Mouse (Mus musculus) neural tube, embryonic 10.5 days (tissue): ENCODE data around the gene Trappc6a.
"Not testable (repeated sequence)": the region's sequence is repeated elsewhere in the genome, so short reads cannot be mapped to it uniquely, and the experiment has no call there.

Experiments used
- DNase-seq: peaks from one replicate; pipeline ENCODE4 v3.0.0-alpha.2; 2017; ENCODE audit warnings: low spot score; ENCODE audit errors: extremely low spot score

The Trappc6a gene

DNA sequence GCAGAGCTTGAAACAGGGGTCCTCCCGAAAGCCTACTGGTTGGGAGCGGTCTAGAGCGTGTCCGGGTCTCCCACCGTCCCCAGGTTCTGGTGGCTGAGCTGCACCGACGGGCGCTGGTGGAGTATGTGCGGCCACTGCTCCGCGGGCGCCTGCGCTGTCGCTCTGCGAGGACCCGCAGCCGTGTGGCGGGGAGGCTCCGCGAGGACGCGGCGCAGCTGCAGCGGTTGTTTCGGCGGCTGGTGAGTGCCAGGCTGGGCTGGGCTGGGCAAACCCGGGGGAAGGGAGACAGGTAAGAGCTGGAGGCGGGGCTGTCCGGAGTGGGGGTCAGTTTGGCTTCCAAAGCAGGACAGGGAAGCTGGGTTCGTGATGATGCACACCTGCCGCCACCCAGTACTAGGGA, 18.7 kb upstream of the Trappc6a start:
- no peak for DNase-seq

DNA sequence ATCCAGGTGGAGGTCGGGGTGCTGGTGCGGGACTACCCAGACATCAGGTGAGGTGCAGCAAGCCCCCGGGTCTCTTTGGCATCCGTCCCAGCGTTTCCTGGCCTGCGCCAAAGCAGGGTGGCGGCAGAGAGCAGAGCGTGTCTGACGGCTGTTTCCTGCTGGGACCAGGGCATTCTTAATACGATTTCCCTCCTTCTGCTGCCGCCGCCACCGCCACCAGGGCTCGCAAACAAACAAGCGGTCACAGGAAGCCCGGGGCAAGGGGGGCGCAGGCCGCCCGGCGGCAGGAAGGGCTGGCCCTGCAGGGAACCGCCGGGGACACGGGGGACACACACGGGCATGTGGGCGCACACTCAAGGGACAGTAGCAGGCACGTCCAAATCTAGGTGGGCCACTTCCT, 16.5 kb upstream of the Trappc6a start:
- DNase-seq: peak; percentile 40

- no peak for DNase-seq
Measured at GRCm38 (mm10) chr7:19494751-19495474, 13.3 kb upstream of the Trappc6a start.

GRCm38 (mm10) chr7:19495521-19496213, 12.5 kb upstream of the Trappc6a start:
- no peak for DNase-seq

DNA sequence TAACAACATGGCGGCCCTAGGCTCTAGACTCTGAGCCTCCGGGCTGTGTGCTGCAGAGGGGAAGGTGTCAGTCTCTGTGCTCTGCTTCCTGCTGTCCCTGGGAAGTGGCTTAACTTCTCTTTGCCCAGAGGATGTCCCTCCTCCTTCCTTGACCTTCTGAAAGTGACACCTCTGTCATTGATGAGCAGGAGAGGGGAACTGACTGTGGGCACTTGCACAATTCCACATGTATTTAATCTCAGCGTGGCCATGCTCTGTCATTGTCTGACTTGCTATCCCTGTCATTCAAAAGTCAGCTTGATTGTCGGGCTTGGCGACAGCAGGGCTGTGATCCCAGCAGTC, 12.0 kb upstream of the Trappc6a start:
- DNase-seq: no peak

DNA sequence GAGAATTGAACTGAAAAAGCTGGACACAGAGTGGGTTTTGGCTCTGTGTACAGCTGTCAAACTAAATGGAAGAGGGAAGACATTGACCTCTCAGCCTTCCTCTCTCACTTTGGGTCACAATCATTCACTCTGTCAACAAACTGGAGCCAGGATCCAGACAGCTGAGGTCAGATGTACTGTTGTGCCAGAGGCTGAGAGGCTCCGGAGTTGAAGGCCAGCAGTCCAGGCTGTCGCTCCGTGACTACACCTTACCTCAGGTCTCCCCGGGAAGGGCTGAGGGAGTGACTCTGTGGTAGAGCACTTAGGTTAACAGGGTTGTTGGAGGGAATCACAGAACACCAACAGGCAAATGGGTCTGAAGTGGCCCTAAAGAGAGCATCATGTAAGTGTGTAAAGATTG, 9.9 kb upstream of the Trappc6a start:
- no peak for DNase-seq

- DNase-seq: no peak
Measured at GRCm38 (mm10) chr7:19500420-19501363, 7.5 kb upstream of the Trappc6a start.

GRCm38 (mm10) chr7:19501658-19502057, 6.5 kb upstream of the Trappc6a start:
- DNase-seq: no peak

GRCm38 (mm10) chr7:19503481-19504068, 4.6 kb upstream of the Trappc6a start:
- no peak for DNase-seq

GRCm38 (mm10) chr7:19506326-19506725, 1.9 kb upstream of the Trappc6a start:
- no peak for DNase-seq

DNA sequence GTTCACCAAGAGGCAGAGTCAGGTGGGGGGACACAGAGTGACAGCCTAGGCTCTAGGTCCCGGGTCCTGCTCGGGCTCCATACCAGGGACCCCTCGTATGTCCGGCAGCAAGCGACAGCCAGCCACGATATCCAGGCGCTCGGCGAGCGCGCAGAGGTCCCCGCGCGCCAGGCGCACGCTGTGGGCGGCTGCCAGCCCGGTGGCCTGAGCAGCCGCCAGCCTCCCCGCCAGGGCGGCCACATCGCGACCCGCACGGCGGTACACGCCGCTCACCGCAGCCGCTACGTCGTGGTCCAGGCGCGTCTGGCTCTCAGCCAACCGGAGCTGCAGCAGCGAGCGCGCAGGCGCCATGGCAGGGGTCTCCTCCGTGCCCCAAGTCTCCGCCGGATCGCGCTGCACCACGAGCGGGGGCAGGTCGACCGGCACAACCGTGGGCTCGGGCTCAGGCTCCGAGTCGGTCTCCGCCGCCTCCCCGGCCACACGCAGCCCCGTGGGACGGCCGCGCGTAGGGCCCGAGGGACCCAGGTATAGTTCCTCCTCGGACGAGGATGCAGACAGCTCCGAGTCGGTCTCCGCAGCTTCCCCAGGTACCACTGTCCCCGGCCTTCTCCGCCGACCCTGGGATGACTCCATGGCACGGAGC, 1.1 kb upstream of the Trappc6a start:
- DNase-seq: peak; percentile 81

DNA sequence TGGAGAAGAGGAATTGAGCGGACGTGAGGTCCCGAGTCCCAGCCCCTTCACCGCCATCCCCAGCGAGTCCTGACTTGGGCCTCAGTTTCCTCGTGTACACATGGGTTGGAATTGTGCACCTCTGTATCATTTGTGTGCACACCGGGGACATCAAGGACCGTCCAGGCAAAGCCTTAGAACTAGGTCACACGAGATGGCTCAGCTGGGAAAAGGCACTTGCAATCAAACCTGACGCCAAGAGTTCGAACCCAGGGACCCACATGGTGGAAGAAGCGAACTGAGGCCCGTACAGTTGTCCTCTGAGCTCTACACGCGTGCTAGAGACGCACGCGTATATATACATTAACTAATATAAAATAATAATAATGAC, 598 bp upstream of the Trappc6a start:
- no peak for DNase-seq

GRCm38 (mm10) chr7:19508924-19509568, 851 bp downstream of the Trappc6a start:
- DNase-seq: no peak

DNA sequence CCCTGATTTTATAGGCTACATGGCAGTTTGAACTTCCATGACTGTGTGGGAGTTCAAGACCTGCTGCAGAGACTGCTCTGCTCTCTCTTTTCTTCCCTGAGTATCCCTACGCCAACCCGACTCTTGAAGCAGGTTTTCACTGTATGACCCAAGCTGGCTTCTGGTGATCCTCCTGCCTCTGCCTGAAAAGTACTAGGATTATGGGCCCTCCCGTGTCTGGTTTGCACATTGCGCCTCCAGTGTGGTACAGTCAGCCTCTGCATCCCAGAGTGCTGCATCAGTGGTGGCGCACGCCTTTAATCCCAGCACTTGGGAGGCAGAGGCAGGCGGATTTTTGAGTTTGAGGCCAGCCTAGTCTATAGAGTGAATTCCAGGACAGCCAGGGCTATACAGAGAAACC, 1.6 kb downstream of the Trappc6a start:
- DNase-seq: no peak

DNA sequence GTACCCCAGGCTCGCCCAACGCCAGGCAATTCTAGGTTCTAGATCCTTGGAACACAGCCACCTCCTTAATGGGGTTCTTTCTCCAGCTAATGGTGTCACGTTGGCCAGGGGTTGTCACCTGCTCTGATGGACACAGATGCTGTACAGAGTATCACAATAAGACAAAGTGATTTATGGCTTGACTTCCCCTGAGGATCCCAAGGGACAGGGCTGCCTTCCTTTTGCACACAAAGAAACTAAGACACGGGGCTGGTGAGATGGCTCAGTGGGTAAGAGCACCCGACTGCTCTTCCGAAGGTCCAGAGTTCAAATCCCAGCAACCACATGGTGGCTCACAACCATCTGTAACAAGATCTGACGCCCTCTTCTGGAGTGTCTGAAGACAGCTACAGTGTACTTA, 3.7 kb downstream of the Trappc6a start:
- DNase-seq: not testable (repeated sequence)

DNA sequence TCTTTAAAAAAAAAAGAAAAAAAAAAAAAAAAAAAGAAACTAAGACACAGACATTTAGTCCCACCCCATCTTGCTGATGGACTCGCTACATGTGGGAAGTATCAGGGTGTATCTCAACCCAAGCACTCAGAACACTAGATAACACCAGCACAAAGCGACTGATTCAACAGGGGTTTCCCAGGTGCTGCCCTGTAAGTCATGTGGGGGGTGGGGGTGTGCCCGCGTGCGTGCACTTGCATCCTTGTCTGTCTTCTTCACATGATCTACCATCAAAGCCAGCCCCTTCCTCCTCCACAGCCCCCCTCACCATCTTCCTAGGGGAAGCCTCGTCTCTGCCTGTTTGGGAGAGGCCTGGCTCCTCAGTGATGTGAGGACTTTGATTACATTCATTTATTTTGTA, 4.2 kb downstream of the Trappc6a start:
- no peak for DNase-seq

- DNase-seq: no peak
Measured at GRCm38 (mm10) chr7:19517652-19518365, 9.6 kb downstream of the Trappc6a start, which contains the start of gene Nkpd1. Gene Nkpd1 (plus strand): TSS chr7:19517838.

DNA sequence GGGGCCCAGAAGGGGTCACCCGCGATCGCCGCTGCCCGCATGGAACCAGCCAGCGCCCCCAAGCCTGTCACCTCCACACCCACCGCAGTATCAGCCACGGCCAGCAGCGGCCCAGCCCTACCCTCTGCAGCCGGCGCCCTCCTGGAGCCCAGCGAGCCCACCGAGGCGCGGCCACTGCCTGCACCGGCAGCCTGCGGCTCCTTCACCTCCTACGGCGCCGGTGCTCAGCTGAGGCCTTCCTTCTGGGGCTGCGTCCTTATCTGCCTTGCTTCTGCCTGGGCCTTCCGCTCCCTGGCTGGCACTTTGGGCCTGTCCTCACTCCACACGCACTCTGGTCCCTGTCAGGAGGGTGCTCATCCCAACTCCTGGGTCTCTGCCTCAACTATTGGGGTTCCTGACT, 11.8 kb downstream of the Trappc6a start:
- peak; percentile 46 for DNase-seq

DNA sequence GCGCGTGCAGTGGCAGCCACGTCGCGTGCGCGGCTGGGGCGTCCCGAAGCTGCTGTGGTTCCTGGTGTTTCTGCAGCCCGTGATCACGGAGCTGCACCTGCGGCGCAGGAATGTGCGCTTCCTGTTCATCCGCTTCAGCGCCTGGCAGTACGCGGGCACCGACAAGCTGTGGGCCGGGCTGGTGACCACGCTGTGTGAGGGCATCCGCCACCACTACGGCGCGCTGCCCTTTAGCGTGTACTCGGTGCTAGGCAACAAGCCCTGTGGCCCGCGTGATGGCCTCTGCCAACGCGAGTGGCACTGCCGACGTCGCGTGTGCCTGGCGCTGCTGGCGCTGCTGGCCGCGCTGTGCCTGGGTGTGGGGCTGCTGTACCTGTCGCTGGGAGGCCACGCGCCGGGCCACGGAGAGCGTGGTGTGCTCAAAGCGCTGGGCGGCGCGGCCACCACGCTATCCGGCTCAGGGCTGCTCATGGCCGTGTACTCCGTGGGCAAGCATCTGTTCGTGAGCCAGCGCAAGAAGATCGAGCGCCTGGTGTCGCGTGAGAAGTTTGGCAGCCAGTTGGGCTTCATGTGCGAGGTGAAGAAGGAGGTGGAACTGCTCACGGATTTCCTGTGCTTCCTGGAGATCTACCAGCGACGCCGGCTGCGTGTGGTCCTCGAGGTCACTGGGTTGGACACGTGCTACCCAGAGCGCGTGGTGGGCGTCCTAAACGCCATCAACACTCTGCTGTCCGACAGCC, 15.0 kb downstream of the Trappc6a start:
- no peak for DNase-seq
